Mouse (Mus musculus) heart, embryonic 12.5 days (tissue): ENCODE measurements around the gene Prpsap1. TPM values are rescaled to one million over a fixed set of nuclear protein-coding genes. Genes with fewer than 3 reads are reported as not detected.

ENCODE experiments used
- ATAC-seq: fragments of 200-750 bp; cut with Nextera tagmentation; 2 replicates; pipeline ENCODE4 v1.8.0; 2017; ENCODE audit warnings: moderate TSS enrichment, moderate library complexity; ENCODE audit not compliant: insufficient number of reproducible peaks, low FRiP score
- H3K27ac ChIP-seq: fragments of 300-500 bp; sonication (generic); 2 replicates; pipeline ENCODE4 v1.5.1; 2016; ENCODE audit warnings: mild to moderate bottlenecking, moderate library complexity; ENCODE audit not compliant: poor library complexity, severe bottlenecking
- H3K27me3 ChIP-seq: fragments of 300-500 bp; sonication (generic); replicated peaks from 2 replicates; pipeline ENCODE4 v1.6.1; 2016; ENCODE audit warnings: mild to moderate bottlenecking, moderate library complexity
- H3K36me3 ChIP-seq: fragments of 300-500 bp; sonication (generic); 2 replicates; pipeline ENCODE4 v1.6.1; 2016; ENCODE audit warnings: mild to moderate bottlenecking, moderate library complexity
- H3K4me1 ChIP-seq: fragments of 300-500 bp; sonication (generic); replicated peaks from 2 replicates; pipeline ENCODE4 v1.6.1; 2016; ENCODE audit warnings: mild to moderate bottlenecking
- H3K4me2 ChIP-seq: fragments of 300-500 bp; sonication (generic); 2 replicates; pipeline ENCODE4 v1.6.1; 2016; ENCODE audit warnings: mild to moderate bottlenecking, moderate library complexity
- H3K4me3 ChIP-seq: fragments of 300-500 bp; sonication (generic); 2 replicates; pipeline ENCODE4 v1.5.1; 2016; ENCODE audit warnings: mild to moderate bottlenecking
- H3K9ac ChIP-seq: fragments of 300-500 bp; sonication (generic); 2 replicates; pipeline ENCODE4 v1.6.1; 2016; ENCODE audit warnings: mild to moderate bottlenecking, moderate library complexity
- H3K9me3 ChIP-seq: fragments of 300-500 bp; sonication (generic); replicated peaks from 2 replicates; pipeline ENCODE4 v1.6.1; 2016; ENCODE audit warnings: mild to moderate bottlenecking, moderate library complexity
- WGBS: fragments of 180-500 bp; shearing (Covaris S2); methylation state at CpG from one replicate; pipeline ENCODE4 v1.1.7; 2016; 5-methylcytosine and 5-hydroxymethylcytosine counted together
- polyA plus RNA-seq: library from polyadenylated mRNA; unstranded; fragments of >200 nt; fragmentation: Nextera tagmentation; extraction: Ambion mirVana; gene quantifications from 2 replicates; pipeline ENCODE4 v1.2.1, GENCODE M21; 2016

Prpsap1 gene
- polyA plus RNA-seq, 1 experiment from 2014 or later = 94.8 TPM

DNA sequence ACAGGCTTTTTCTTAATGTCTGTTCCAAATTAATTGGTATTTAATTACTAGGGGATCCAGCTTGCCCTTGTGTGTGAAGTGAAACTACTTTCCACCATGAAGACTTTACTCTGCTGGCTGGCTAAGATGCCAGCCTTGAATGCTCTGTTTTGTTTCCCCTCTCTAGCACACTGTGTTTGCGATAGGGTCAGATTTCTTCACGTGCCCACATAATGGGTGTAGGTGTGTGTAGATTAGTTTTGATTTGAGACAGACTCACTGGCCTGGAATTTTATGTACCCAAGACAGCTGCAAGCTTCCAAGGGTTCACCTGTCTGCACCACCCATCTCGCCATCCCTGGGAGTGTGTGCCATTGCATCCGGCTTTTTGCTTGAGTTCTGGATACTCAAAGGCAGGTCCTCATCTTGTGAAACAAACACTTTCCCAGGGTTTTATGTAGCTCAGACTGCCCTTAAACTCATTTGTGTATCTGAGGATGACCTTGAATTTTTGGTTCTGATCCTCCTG, 19.6 kb upstream of the Prpsap1 start:
- 80% methylated on average over 4 of the region's 4 CpGs for WGBS
- no peak overlapping the region for H3K4me2 ChIP-seq
- no peaks in the 10 kb centered on the region for H3K36me3 ChIP-seq
- H3K9me3 ChIP-seq = peaks cover 7% of the 10 kb centered on the region; the same call in 1 of the 2 replicates
- peaks cover 20% of the 10 kb centered on the region for H3K27me3 ChIP-seq
- ATAC-seq = no peak
- no peak overlapping the region for H3K4me3 ChIP-seq
- peaks cover 4% of the 10 kb centered on the region; the same call in 1 of the 2 replicates for H3K4me1 ChIP-seq
- no peak overlapping the region for H3K9ac ChIP-seq
- H3K27ac ChIP-seq = no peak overlapping the region

DNA sequence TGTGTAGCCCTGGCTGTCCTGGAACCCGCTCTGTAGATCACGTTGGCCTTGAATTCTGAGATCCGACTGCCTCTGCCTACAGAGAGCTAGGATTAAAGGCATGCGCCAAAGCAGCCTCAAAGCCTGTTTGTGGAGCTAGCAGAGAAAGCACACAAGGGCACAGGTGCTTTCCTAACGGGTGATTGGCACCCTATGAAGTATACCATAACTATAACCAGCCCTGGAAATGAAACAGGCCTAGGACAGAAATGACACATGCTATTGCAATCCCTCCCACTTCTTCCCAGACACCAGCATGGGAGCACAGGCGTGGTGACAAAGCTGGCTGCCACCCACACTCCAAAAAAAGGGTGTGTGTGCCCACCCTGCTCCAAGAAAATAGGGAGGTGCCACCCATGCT, 19.0 kb upstream of the Prpsap1 start:
- no peaks in the 10 kb centered on the region for H3K36me3 ChIP-seq
- ATAC-seq = no peak
- H3K27ac ChIP-seq = no peak overlapping the region
- H3K27me3 ChIP-seq = peaks cover 20% of the 10 kb centered on the region
- H3K9me3 ChIP-seq = peaks cover 7% of the 10 kb centered on the region; the same call in 1 of the 2 replicates
- H3K4me2 ChIP-seq = no peak overlapping the region
- H3K4me3 ChIP-seq = no peak overlapping the region
- no peak overlapping the region for H3K9ac ChIP-seq
- H3K4me1 ChIP-seq = peaks cover 2% of the 10 kb centered on the region; the same call in 1 of the 2 replicates
- WGBS = 74% methylated on average over 6 of the region's 6 CpGs

DNA sequence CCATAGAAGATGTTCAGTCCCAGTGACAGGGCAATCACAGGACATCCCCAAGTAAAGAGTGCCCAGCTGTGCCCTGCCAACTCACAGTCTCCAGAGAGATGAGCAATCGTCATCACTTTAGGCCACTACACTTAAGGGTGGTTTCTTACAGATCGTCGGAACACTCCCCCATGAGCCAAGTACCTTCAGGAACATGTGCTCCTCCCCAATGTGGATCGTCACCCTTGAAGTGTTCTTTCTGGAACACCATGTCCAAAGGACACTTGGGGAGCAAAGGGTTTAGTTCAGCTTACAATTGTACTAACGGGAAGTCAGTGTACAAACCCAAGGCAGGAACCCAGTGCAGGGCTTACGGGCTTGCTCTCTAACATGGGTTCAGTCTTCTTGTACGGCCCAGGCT, 18.2 kb upstream of the Prpsap1 start:
- peaks cover 7% of the 10 kb centered on the region; the same call in 1 of the 2 replicates for H3K9me3 ChIP-seq
- no peak overlapping the region for H3K27ac ChIP-seq
- ATAC-seq = no peak
- WGBS = 91% methylated on average over 7 of the region's 7 CpGs
- no peak overlapping the region for H3K9ac ChIP-seq
- no peaks in the 10 kb centered on the region for H3K4me1 ChIP-seq
- no peak overlapping the region for H3K4me2 ChIP-seq
- peaks cover 20% of the 10 kb centered on the region for H3K27me3 ChIP-seq
- no peak overlapping the region for H3K4me3 ChIP-seq
- no peaks in the 10 kb centered on the region for H3K36me3 ChIP-seq

DNA sequence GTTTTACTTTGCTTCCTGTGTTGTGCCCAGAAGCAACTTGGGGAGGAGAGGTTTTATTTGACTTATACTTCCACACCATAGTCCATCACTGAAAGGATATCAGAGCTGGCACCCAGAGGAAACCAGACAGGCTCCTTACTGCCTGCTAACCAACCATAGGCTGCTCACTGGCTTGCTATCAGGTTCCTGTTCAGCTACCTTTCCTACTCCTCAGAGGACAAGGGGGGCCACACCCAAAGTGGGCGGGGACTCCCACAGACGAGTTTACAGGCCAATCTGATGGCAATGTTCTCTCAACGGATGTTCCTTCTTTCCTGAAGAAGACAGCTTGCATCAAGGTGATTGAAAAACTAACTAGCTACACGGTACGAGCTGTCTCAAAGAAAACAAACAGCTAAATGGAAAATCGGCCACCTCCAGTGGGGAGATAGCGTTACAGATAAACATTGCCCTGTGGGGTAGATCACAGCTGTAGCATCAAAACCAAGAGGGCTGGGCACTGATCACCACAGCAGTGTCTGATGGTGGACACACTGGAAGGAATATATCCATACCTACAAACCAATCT, 17.4 kb upstream of the Prpsap1 start:
- H3K9ac ChIP-seq = no peak overlapping the region
- 48% methylated on average over 7 of the region's 7 CpGs for WGBS

DNA sequence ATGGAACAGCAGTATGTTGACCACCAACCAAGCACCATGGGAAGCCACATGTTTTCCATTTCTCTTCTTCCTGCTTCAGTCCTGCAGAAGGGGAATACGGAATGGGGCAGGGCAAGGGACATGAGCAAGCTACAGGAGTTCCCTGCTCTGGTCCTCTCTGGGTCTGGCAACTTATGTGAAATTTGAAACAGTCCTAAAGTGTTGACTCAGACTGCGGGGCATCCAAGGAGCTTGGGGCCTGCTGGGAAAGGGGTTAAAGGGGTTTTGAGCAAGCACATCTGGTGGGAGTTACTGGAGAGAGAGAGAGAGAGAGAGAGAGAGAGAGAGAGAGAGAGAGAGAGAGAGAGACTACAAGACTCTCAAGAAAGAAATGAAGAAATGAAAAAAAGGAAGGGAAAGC, 14.7 kb upstream of the Prpsap1 start:
- ATAC-seq = no peak

More for the DNA sequence above, 17.4 kb upstream of the Prpsap1 start:
- Histone ChIP-seq H3K27ac (no peak overlapping the region), H3K4me2 (no peak overlapping the region), H3K9me3 (peaks cover 7% of the 10 kb centered on the region; the same call in 1 of the 2 replicates), H3K36me3 (no peaks in the 10 kb centered on the region), H3K4me1 (0 out of 2 replicates have a peak, but pooled peaks cover 1% of the 10 kb centered on the region), H3K4me3 (no peak overlapping the region), H3K27me3 (peaks cover 20% of the 10 kb centered on the region)
- ATAC-seq = no peak

DNA sequence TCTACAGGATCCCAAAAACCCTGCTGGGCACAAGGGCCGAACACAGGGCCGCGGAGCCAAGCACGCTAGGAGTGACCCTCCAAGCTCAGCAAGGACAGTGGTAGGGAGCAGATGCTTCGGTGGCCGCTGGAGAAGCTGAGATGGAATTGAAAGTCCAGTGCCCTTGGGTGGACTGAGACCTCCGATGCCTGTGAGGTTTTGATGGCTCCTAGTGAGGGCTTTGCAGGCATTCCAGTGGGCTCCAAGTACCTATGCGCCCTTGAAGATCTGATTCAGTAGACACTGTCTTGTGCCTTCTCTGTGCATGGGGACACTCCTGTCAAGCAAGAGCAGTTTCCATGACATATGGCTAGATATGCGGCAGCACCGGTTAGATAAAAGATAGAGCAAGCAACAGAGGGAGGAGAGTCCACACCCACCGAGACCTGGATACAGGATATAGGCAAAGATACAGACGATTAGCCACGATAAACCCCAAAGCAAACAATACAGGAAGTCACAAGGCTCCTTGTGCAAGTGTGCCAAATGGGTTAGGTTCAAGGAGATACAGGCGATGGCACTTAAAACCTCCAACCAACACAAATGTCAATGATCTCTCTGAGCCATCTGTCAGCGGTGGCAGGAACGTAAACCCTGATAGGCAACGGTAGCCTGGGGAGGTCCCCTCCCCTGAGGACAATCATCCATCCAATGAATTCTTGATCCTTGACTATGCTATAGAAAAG, 12.3 kb upstream of the Prpsap1 start:
- no peak overlapping the region for H3K27ac ChIP-seq
- ATAC-seq = no peak
- H3K9me3 ChIP-seq = peaks cover 6% of the 10 kb centered on the region; the same call in 1 of the 2 replicates
- no peaks in the 10 kb centered on the region for H3K36me3 ChIP-seq
- no peaks in the 10 kb centered on the region for H3K27me3 ChIP-seq
- no peak overlapping the region for H3K4me3 ChIP-seq
- peaks cover 6% of the 10 kb centered on the region; the same call in 1 of the 2 replicates for H3K4me1 ChIP-seq
- H3K4me2 ChIP-seq = no peak overlapping the region
- no peak overlapping the region for H3K9ac ChIP-seq
- WGBS = 65% methylated on average over 17 of the region's 17 CpGs

More for the DNA sequence above, 14.7 kb upstream of the Prpsap1 start:
- Histone ChIP-seq H3K9ac (no peak overlapping the region), H3K36me3 (no peaks in the 10 kb centered on the region), H3K27me3 (peaks cover 3% of the 10 kb centered on the region; the same call in 1 of the 2 replicates), H3K4me3 (no peak overlapping the region), H3K4me1 (peaks cover 6% of the 10 kb centered on the region; the same call in 1 of the 2 replicates), H3K4me2 (no peak overlapping the region), H3K9me3 (peaks cover 7% of the 10 kb centered on the region; the same call in 1 of the 2 replicates), H3K27ac (no peak overlapping the region)
- 51% methylated on average over 2 of the region's 2 CpGs for WGBS

DNA sequence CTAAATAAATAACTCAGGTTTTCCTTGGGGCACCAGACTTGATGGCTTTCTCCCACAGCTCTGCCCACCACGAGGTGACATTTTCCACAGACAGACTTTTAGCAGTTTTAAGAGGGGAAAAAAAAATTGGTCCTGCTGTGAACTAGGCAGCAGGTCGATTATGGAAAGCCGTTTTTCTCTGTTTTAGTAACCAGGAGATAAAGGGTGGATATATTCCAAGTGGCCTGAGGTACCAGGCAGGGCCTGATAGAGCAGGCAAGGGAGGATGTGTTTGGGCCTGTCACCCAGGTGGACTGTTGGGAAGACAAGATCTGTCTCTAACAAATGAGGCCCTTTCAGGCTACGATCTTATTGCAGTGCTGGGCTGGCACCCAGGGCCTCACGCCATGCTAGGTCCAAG, 11.6 kb upstream of the Prpsap1 start:
- ATAC-seq = no peak
- Histone ChIP-seq H3K4me2 (no peak overlapping the region), H3K27ac (no peak overlapping the region), H3K27me3 (no peaks in the 10 kb centered on the region), H3K36me3 (no peaks in the 10 kb centered on the region), H3K9ac (no peak overlapping the region), H3K9me3 (no peaks in the 10 kb centered on the region), H3K4me3 (no peak overlapping the region), H3K4me1 (peaks cover 6% of the 10 kb centered on the region; the same call in 1 of the 2 replicates)
- 70% methylated on average over 5 of the region's 5 CpGs for WGBS

DNA sequence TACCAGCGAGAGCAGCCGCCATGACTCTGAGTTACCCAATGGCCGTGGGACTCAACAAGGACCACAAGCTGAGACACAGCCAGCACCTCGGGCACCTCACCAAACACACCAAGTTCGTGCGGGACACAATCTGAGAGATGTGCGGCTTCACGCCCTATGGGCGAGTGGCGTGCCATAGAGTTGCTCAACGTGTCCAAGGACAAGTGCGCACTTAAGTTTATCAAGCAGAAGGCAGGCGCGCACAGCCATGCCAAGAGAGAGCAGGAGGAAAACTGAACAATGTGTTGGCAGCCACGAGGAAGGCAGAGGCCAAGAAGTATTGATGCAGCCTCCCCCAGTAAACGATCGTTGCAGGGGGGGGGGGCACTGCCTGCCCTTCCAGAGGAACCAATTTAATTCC, 10.5 kb upstream of the Prpsap1 start:
- H3K4me2 ChIP-seq = no peak overlapping the region
- ATAC-seq = no peak
- H3K36me3 ChIP-seq = no peaks in the 10 kb centered on the region
- peaks cover 6% of the 10 kb centered on the region; the same call in 1 of the 2 replicates for H3K4me1 ChIP-seq
- no peak overlapping the region for H3K27ac ChIP-seq
- WGBS = 84% methylated on average over 17 of the region's 17 CpGs
- no peak overlapping the region for H3K9ac ChIP-seq
- H3K4me3 ChIP-seq = no peak overlapping the region
- no peaks in the 10 kb centered on the region for H3K9me3 ChIP-seq
- H3K27me3 ChIP-seq = no peaks in the 10 kb centered on the region

DNA sequence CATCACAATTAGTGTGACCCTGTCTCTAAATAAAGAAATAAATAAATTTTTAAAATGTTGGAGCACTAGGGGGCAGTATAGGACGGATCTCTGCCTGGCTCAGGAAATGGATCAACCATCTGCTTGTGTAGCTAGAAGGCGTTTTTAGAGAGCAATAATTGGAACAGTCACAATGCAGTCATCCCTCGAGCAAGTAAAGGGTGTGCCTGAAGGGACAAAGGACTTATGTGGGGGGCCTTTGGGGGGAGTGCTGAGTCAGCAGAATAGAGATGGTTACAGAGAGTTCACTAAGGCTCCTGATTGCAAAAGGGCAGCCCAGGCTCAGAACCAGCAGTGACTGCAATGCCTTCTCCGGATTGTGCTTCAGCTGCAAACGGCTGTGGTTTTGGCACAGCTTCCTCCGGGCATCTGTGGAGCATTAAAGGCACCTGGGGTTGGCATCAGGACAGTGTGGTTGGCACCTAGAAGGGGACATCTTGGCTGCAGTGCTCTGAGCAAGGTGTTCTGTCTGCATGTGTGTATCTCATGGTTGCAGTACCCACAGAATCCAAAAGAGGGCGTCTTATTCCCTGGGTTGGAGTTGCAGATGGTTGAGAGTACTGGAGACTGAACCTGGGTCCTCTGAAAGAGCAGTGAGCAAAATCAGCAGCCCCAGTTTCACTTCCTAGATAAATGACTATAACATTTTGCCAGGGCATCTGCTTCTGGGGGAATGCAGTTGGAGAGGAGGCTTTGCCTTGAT, 7.2 kb upstream of the Prpsap1 start:
- H3K4me1 ChIP-seq = peaks cover 3% of the 10 kb centered on the region; the same call in 1 of the 2 replicates
- H3K9ac ChIP-seq = no peak overlapping the region
- no peaks in the 10 kb centered on the region for H3K27me3 ChIP-seq
- peak; percentile 54; the same call in 1 of the 2 replicates for ATAC-seq
- WGBS = 29% methylated on average over 7 of the region's 7 CpGs
- H3K9me3 ChIP-seq = no peaks in the 10 kb centered on the region
- H3K36me3 ChIP-seq = no peaks in the 10 kb centered on the region
- H3K27ac ChIP-seq = no peak overlapping the region
- no peak overlapping the region for H3K4me3 ChIP-seq
- H3K4me2 ChIP-seq = no peak overlapping the region

DNA sequence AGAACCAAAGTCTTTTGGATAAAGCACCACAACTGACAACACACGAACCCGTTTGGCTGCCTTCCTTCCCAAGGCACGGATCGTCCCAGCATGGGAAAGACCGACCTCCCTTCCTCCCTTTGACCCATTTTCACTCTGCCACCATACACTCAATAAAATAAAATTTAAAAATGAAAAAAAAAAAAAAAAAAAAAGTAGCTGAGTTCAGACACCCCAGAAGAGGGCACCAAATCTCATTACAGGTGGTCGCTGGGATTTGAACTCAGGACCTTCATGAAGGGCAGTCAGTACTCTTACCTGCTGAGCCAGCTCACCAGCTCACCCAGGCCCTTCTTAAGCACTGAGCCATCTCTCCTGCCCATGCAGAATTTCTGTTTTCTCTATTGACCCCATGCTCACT, 5.0 kb upstream of the Prpsap1 start:
- no peak for ATAC-seq
- Histone ChIP-seq H3K9me3 (no peaks in the 10 kb centered on the region), H3K4me3 (peak overlapping the region; percentile 42; the same call in 1 of the 2 replicates), H3K27me3 (no peaks in the 10 kb centered on the region), H3K27ac (no peak overlapping the region), H3K36me3 (no peaks in the 10 kb centered on the region), H3K9ac (peak overlapping the region; percentile 61; the same call in 1 of the 2 replicates), H3K4me1 (peaks cover 9% of the 10 kb centered on the region; the same call in 1 of the 2 replicates), H3K4me2 (peak overlapping the region; percentile 76)
- 36% methylated on average over 6 of the region's 6 CpGs for WGBS
